Comparison of ENCODE assay signal across 10 mouse cellular contexts in genomic region chr16:31551416-31552151, GRCm38 (mm10).
DNase-seq lines count a peak whose midpoint lies in the region; ATAC-seq and TF ChIP-seq lines count a peak whose summit lies in the region.
"Had no signal": no experiment of that assay in that cellular context is flagged by ENCODE, and none has a peak within 500 bp of the region (broad histone marks: within the 10 kb centered on the region; RNA-seq: fewer than 3 reads in every experiment).

No protein-coding gene starts in this region.

- TF ChIP-seq POLR2A in thymus, adult 2 months (IDR thresholded peaks at IDR 0.05; ENCODE audit: control insufficient read depth, extremely low read depth, insufficient read depth, low read length, poor library complexity), result no peak

- TF ChIP-seq CTCF in thymus, adult 2 months (IDR thresholded peaks at IDR 0.05; ENCODE audit: borderline replicate concordance, control insufficient read depth, extremely low read depth, insufficient read depth, low read length, poor library complexity), result no peak

- no peaks in the 10 kb centered on the region for H3K36me3 ChIP-seq in kidney, embryonic 14.5 days (ENCODE audit: control insufficient read depth, insufficient read depth, low read length)
- H3K36me3 ChIP-seq in forebrain, embryonic 14.5 days (ENCODE audit: control insufficient read depth, insufficient read depth, low read length), result no peaks in the 10 kb centered on the region
- no peaks in the 10 kb centered on the region for H3K36me3 ChIP-seq in thymus, adult 2 months (ENCODE audit: control insufficient read depth, insufficient read depth, low read length)

- DNase-seq in kidney, postnatal 25 days, result no peak
- peak; percentile 44 for DNase-seq in forebrain, embryonic 14.5 days (ENCODE audit: low spot score)
- DNase-seq in lung, postnatal 14 days, result peak; percentile 10
- no peak for DNase-seq in spleen, adult 12 weeks (ENCODE audit: low spot score)
- DNase-seq in spleen, postnatal 10 days (ENCODE audit: low spot score in 2 of 2), result no peak
- no peak for DNase-seq in thymus, adult 2 months
- DNase-seq: adrenal gland, adult 8-10 months; heart, postnatal 14 days had no signal

- peak; percentile 87 for ATAC-seq in kidney, embryonic 14.5 days (ENCODE audit: low FRiP score, low TSS enrichment)
- ATAC-seq in forebrain, embryonic 14.5 days, result no peak; the same call in 1 of the 2 replicates

- no peak overlapping the region for H3K4me3 ChIP-seq in kidney, embryonic 14.5 days (ENCODE audit: low read length)
- no peak overlapping the region for H3K4me3 ChIP-seq in brown adipose tissue, adult 24 weeks (ENCODE audit: insufficient read depth, low read depth, low read length)
- no peak overlapping the region for H3K4me3 ChIP-seq in forebrain, embryonic 14.5 days (ENCODE audit: low read depth, low read length)
- H3K4me3 ChIP-seq in thymus, adult 2 months (ENCODE audit: control insufficient read depth, insufficient read depth, low read length), result no peak overlapping the region

- no peak overlapping the region for H3K9ac ChIP-seq in kidney, embryonic 14.5 days (ENCODE audit: low read depth, low read length)
- no peak overlapping the region for H3K9ac ChIP-seq in forebrain, embryonic 14.5 days (ENCODE audit: low read length)

- no peaks in the 10 kb centered on the region for H3K9me3 ChIP-seq in kidney, embryonic 14.5 days (ENCODE audit: control insufficient read depth, low read length)
- no peaks in the 10 kb centered on the region for H3K9me3 ChIP-seq in forebrain, embryonic 14.5 days (replicated peaks; ENCODE audit: control insufficient read depth, low read length)

- H3K4me2 ChIP-seq in kidney, embryonic 14.5 days (replicated peaks; ENCODE audit: low read depth, low read length), result no peak overlapping the region
- H3K4me2 ChIP-seq in forebrain, embryonic 14.5 days (ENCODE audit: low read length), result no peak overlapping the region

- no peaks in the 10 kb centered on the region for H3K27me3 ChIP-seq in kidney, embryonic 14.5 days (ENCODE audit: control insufficient read depth, insufficient read depth, low read length)
- H3K27me3 ChIP-seq in forebrain, embryonic 14.5 days (replicated peaks; ENCODE audit: control insufficient read depth, insufficient read depth, low read length), result no peaks in the 10 kb centered on the region
- no peaks in the 10 kb centered on the region; the same call in 1 of the 2 replicates for H3K27me3 ChIP-seq in thymus, adult 2 months (ENCODE audit: control insufficient read depth, insufficient read depth, low read length)

- H3K4me1 ChIP-seq in kidney, embryonic 14.5 days (ENCODE audit: control insufficient read depth, insufficient read depth, low read length), result peaks cover 17% of the 10 kb centered on the region; the same call in 1 of the 2 replicates
- H3K4me1 ChIP-seq in brown adipose tissue, adult 24 weeks (ENCODE audit: control insufficient read depth, insufficient read depth, insufficient read length, low read length), result no peaks in the 10 kb centered on the region; the same call in 1 of the 2 replicates
- H3K4me1 ChIP-seq in forebrain, embryonic 14.5 days (ENCODE audit: control insufficient read depth, insufficient read depth, low read length), result peaks cover 12% of the 10 kb centered on the region
- no peaks in the 10 kb centered on the region for H3K4me1 ChIP-seq in thymus, adult 2 months (replicated peaks; ENCODE audit: control insufficient read depth, insufficient read depth, low read length)

- WGBS in kidney, embryonic 14.5 days, result 18% methylated on average over 11 of the region's 11 CpGs
- 22% methylated on average over 11 of the region's 11 CpGs for WGBS in forebrain, embryonic 14.5 days
- WGBS in thymus, adult 2 months, result 86% methylated on average over 11 of the region's 11 CpGs

- H3K27ac ChIP-seq in kidney, embryonic 14.5 days (ENCODE audit: low read depth, low read length), result no peak overlapping the region
- H3K27ac ChIP-seq in brown adipose tissue, adult 24 weeks (replicated peaks; ENCODE audit: low read depth, low read length), result peak overlapping the region; percentile 13
- no peak overlapping the region; the same call in 1 of the 2 replicates for H3K27ac ChIP-seq in forebrain, embryonic 14.5 days (ENCODE audit: low read depth, low read length)
- no peak overlapping the region for H3K27ac ChIP-seq in thymus, adult 2 months (ENCODE audit: control insufficient read depth, insufficient read depth, low read length)

Comparison
In these comparisons a context has a peak if more than half of its experiments do, and no peak if none do; other contexts are left out.
1. DNase-seq: peak in forebrain, embryonic 14.5 days (single experiment) and lung, postnatal 14 days (single experiment); none in kidney, postnatal 25 days (0 of 2), spleen, adult 12 weeks (single experiment), spleen, postnatal 10 days (0 of 2) and thymus, adult 2 months (single experiment).